Mouse (Mus musculus): Measurements from ENCODE around the gene Fmo5.
A peak's percentile ranks its signal among the peaks of the same experiment; 100 is the strongest.

The Fmo5 gene

DNA sequence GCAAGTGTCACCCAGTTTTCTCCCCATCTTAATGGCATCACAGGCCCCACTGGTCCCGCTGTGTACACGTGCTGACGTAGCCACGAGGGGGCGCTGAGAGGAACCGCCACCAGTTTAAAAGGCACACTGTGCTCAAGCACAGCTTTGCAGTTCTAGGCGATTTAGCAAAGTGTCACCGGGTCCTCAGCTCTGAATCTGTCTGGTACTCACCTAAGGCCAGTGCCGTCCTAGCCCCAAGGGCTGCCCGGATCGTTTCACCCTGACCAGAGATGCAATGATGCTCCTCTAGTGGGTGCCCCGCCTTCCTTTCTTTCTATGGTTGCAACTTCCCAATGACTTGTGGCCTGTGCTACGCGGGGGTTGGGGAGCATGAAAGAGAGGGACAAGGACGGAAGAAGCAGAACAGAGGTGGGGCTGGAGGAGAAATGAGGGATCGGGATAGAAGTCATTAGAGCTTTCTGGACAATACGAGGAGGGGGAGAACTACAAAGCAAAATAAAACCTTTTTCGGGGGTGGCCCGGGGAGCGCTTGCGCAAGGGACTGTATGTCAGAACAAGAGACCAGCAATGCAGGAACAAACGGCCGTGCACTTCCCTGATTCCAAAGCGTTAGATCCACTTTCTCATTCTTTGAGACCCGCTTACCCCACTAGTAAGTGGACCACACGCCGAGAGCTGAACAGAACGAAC lies 52.2 kb downstream of the Fmo5 start:
- peak; percentile 86 for DNase-seq (ENCODE audit: low read depth, low spot score)

DNA sequence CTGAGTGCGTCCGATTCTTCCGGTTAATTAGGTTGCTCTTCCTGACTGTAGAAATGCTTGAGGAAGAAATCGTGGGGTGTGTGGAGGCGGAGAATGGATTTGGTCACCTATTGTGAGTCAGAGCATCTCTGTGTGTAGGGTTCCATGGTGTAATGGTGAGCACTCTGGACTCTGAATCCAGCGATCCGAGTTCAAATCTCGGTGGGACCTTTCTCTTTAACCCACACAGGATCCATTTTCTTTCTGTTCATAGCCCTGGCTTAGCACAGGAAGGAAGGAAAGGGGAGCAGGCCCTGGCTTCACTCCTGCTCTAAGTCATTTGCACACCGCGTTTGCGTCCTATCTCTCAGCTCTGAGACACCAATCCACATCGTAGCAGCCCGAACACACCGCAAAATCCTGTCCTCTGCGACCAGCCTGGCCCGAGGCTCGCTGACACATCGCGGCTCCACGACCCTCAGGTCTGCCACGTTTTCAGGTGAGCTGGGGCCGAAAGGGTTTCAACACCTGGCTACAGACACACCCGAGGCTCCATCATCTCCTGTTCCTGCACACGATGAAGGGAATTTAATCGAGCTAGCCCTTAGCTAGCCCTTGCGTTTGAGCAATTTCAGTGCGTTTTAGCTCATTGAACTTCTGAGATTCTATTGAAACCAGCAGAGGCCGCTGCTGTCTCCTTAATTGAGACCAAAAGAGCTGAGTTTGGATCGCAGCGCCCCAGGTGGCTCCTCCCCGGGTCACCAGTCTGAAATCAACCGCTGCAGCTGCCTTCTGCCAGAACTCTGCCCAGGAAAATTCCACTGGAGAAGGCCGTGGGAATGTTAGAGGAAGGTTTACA lies 52.9 kb downstream of the Fmo5 start:
- peak; percentile 83 for DNase-seq (ENCODE audit: low read depth, low spot score)

DNA sequence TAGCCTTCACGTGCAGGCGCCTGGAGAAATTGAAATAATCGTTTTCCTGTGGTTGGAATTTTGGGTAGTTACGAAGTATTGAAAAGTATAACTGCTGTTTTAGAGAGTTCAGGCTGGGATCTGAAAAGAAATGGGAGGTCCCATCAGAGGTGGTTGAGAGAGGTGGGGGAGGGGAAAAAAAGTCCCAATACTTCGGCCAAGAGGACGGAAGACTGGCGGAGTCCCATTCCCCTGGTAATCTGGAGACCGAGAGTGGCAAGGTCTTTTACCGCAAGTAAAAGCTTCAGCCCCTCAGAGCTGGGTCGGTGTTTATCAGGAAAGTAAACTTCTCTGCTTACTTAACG lies 53.5 kb downstream of the Fmo5 start:
- DNase-seq (ENCODE audit: low read depth, low spot score), result no peak

DNA sequence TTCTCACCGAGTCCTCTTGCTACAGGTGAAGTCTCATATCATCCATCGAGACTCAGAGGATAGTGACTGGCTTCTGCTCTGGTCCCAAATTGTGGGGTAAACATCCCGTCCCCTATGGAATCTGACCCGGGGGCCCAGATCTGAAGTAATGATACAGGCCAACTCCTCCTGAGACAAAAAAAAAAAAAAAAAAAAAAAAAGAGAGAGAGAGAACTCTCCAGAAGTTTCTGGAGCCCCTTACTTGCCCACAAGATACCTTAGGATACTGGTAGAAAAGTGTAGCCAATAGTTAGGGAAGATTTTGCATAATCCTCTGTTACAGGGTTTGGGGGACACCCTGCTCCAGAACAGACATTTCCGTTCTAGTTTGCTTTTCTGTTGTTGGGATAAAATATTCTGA lies 54.0 kb downstream of the Fmo5 start:
- no peak for DNase-seq (ENCODE audit: low read depth, low spot score)

DNA sequence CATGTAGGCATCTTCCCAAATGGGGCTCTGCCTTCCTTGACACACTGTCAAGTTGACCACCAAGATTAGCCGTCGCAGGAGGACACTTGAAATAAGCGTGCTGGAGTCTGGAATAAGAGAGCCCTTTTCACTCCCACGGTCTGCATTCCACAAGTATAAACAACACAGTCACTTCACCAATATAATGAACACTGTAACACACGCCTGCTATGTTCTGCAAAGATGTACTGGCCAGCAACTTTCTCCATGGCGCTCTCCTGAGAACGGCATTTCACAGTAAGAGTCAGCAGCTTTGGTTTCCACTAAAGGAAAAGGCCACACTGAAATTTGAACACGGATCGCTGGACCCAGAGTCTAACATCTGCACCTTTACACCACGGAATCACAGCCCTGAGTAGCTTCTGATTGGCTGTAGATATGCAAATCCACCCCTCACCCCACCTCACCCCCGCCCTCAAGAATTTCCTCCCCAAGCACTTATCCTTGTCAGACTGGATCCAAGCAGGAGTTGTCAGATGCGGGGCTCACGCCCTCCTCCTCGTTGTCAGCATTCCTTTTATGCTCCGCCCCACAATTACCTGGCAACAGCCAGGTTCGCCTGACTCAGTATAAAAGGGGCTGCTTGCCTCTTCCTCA lies 55.1 kb downstream of the Fmo5 start:
- no peak for DNase-seq (ENCODE audit: low read depth, low spot score)

DNA sequence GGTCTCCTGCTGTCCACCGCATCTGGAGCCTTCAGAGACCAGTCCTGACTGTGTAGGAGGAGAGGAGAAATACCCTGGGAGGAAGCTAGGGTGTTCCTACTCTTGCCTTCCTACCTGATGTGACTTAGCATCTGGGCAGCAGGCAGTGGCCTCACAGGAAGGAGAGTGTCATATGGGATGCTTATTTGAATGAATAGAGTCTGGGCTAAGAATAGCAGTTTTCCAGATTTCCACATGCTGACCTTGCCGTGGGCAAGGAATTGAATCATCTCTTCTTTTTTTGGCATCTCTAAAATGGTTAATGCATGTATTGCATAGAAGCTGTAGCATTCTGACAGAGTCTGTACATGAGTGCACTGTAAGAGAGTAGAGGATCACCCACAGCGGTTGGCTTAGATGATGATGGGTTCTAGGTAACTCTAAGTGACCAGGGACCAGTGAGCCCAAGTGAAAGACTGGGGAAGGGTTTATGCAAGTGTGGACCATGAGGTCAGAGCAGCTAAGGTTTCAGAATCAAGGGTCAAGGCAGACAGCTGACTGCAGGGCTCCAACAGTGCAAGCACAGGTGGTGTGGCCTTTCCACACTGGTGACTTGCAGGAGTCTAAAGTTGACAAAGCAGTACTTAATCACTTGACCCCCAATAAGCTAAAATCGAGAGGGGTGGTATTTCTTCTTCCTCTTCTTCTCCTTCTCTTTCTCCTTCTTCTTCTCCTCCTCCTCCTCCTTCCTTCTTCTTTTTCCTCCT lies 57.9 kb downstream of the Fmo5 start:
- DNase-seq (ENCODE audit: low read depth, low spot score), result no peak

DNA sequence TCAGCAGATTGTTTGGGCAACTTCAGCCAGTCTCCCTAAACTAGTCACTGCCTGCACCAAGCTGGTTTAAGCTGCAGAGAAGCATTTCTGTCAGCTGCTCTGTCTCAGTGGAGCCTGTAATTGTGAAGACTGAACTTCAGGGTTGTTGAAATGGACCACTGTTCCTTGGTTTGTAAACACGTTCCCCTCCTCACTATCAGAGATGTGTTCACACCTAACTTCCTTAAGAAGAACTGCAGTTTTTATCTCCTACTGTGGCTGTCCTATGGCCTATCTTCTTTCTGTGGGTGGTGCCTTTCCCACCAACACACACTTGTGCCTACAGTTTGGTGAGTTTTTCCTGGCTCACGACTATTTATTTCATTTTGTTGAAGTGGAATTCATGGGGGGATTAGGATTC lies 60.7 kb downstream of the Fmo5 start:
- DNase-seq (ENCODE audit: low read depth, low spot score), result no peak

DNA sequence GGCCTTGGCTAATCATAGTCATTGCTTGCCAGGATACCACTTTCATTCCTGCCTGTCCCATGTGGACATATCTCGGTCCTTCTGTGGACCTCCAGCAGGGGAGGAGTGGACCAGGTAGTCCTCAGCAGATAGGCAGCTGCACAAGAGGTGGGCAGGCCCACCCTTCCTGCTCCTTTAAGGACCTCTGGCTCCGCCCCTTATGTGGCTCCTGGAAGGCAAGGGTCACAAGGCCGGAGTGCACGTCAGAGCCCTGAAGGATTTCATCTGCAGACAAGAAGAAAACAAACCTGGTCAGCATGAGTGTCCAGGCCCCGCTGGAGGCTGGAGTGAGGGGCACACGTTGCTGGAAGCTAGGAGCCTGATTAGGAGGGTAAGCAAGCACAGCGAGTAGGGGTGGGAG lies 62.0 kb downstream of the Fmo5 start:
- no peak for DNase-seq (ENCODE audit: low read depth, low spot score)

DNA sequence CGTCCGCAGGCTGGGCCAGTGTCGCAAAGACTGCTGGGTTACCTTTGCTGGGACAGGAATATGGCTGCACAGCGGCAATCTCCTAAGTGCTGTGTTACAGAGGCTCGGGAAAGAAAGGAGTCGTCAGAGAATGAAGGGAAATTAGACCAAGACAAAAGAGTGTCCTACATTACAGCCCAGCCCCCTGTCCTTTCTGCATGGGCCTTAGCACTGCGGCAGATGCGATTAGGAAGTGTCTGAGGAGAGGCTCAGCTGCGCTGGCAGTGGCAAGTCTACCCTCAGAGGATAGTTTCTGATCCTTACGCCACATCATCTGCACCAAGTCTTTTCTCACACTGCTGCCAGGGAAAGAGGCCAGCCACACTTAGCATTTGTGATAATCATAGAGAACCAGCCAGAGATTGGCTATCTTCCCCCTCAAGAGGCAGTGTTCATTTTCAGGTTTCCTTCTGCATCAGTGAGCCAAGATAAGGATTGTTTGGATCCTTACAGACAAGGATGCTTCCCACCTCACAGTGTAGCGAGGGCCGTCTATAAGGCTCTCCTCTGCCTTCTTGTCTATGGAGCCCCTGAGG lies 62.9 kb downstream of the Fmo5 start:
- no peak for DNase-seq (ENCODE audit: low read depth, low spot score)

DNA sequence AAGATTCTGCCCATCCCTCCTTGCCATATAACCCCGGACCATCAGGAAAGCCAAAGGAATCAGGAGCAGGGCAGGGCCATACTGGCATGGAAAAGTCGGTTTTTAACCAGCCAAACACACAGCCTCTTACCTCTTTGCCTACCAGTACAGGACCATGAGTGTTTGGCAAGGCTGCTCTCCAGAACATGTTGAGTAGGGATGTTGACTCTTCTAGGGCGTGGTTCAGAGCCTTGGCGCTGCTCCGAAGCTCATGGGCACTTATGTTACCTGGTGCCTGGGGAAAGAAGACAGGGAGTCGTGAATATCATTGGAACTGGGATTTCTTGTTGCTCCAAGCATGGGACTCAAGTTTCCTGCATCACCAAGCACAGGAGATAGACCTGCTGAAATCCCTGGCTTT lies 65.2 kb downstream of the Fmo5 start:
- no peak for DNase-seq (ENCODE audit: low read depth, low spot score)

DNA sequence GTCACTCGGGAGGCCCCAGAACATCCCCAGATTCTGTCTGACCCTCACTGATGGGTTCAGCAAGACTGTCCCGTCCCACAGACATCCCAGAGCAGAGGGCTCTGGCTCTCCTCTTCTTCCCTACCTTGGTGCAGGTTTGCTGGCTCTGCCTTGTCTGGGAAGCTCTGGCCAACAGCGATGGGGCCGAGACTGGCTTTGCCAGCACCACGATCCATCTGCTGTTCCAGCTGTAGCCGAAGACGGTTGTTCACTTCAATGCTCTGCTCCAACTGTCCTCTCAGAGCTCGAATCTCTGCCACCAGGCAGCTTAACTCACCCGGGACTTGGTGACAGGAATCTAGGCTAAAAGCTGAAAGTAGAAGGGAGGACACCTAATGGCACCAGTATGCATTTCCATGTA lies 68.3 kb downstream of the Fmo5 start:
- DNase-seq (ENCODE audit: low read depth, low spot score), result no peak

DNA sequence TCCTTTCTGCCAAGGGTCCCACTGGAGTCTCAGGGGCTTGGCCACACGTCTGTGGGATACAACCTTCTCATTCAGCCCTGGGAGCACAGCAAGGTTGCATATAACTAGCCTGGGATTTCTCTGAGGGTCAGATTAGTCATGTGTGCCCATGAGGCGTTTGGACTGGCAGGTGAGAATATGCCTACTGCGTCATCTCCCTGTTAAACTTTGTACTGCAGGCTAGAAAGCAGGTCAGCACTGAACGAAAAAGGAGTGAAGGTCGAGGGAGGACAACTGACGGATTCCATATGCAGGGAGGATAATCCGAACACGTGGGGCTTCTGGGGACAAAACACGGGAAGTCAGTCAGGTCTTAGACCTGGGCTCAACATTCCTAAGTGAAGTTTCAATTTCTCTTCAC lies 68.7 kb downstream of the Fmo5 start:
- DNase-seq (ENCODE audit: low read depth, low spot score), result no peak

DNA sequence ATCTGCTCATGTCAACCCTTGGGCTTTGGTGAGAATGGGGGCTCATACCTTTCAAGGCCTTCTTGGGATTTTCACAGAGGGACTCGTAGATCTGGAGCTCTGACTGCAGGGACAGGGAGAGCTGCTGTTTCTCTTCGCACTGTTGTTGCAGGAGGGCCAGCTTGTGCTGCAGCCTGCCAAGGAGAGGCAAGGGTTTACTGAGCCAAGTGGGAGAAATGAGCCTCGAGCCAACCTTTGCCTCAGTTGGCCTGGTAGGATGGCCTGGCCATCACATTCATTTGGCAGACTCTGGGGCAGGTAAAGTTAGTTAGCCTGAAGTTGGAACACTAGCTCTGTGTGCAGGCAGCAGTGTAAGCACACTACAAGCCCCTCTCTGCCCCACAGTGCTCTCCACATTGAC lies 70.5 kb downstream of the Fmo5 start:
- no peak for DNase-seq (ENCODE audit: low read depth, low spot score)

DNA sequence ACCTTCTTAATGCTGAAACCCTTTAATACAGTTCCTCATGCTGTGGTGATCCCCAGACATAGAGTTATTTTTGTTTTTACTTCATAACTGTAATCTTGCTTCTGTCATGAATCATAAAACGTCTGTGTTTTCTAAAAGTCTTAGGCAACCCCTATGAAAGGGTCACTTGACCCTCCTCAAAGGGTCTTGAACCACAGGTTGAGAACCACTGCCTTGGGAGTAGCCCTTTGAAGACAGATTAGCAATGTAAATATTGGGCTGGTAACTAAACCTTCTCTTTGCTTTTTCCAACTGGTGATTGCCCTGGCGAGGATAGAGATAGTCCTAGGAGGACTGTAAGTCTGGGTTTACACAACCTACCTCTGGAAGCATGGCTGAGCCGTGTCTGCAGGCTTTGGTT lies 72.6 kb downstream of the Fmo5 start:
- DNase-seq (ENCODE audit: low read depth, low spot score), result no peak

DNA sequence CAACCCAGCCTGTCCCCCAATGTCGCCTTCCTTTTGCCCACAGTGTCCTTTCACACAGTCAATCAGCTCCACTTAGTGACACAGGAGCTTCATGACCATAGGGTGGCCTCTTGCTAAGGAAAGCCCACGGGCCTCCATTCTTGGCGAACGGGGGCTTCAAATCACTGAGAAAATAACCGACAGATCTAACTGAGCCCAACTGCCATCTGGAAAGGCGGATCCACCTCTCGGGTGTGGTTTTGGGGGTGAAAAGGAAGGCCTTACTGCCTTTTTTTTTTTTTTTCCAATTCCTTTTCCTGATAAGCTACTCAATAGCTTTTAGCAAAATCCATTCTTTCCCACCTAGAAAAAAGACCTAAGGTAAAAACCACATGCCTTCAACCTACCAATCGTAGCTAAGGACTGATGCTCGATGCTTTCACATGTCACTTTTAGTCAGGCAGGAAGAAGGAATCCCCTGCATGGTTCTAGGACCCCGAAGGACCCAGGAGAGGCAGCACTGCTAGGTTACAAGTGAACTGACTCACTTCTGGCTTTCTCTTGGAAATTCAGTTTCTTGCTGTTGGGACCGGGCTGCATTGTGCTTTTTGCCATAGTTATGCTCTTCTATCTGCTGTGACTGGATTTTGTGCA lies 74.0 kb downstream of the Fmo5 start:
- DNase-seq (ENCODE audit: low read depth, low spot score), result no peak

Measured in CD4-positive helper T cell, adult 2 months (primary cell).